In genomic region chr6:120463086-120463871, GRCm38 (mm10) we compare ENCODE assay signal across 8 mouse cellular contexts. TPM values are rescaled to one million over a fixed set of nuclear protein-coding genes. Genes with fewer than 3 reads are reported as not detected.
DNase-seq lines count a peak whose midpoint lies in the region; ATAC-seq lines count a peak whose summit lies in the region.

Gene Il17ra, plus strand, starts transcription at chr6:120463247.

- peaks cover 57% of the 10 kb centered on the region for H3K27me3 ChIP-seq in embryonic facial prominence, embryonic 10.5 days (replicated peaks; ENCODE audit: low read depth, poor library complexity, severe bottlenecking)
- H3K27me3 ChIP-seq in heart, embryonic 10.5 days (ENCODE audit: insufficient read depth, poor library complexity, severe bottlenecking), result peaks cover 58% of the 10 kb centered on the region
- H3K27me3 ChIP-seq in lung, embryonic 15.5 days, result peaks cover 31% of the 10 kb centered on the region

- H3K9me3 ChIP-seq in embryonic facial prominence, embryonic 10.5 days, result no peaks in the 10 kb centered on the region
- H3K9me3 ChIP-seq in heart, embryonic 10.5 days, result no peaks in the 10 kb centered on the region
- no peaks in the 10 kb centered on the region for H3K9me3 ChIP-seq in lung, embryonic 15.5 days

- peak within 1 kb of the TSS; percentile 56 for H3K9ac ChIP-seq in lung, embryonic 15.5 days

- H3K27ac ChIP-seq in embryonic facial prominence, embryonic 10.5 days (replicated peaks), result peak within 1 kb of the TSS; percentile 75
- H3K27ac ChIP-seq in heart, embryonic 10.5 days, result peak within 1 kb of the TSS; percentile 82
- peak within 1 kb of the TSS; percentile 24; the same call in 1 of the 2 replicates for H3K27ac ChIP-seq in lung, embryonic 15.5 days

- peak within 1 kb of the TSS; percentile 91 for H3K4me2 ChIP-seq in lung, embryonic 15.5 days

- H3K36me3 ChIP-seq in embryonic facial prominence, embryonic 10.5 days (replicated peaks), result no peaks in the 10 kb centered on the region
- H3K36me3 ChIP-seq in heart, embryonic 10.5 days, result no peaks in the 10 kb centered on the region
- H3K36me3 ChIP-seq in lung, embryonic 15.5 days, result no peaks in the 10 kb centered on the region

- ATAC-seq in lung, embryonic 15.5 days (ENCODE audit: borderline replicate concordance, extremely low read depth, low FRiP score, low TSS enrichment), result peak; percentile 90
- peak; percentile 49 for ATAC-seq in neutrophil, adult 5-6 weeks (ENCODE audit: extremely low read depth, insufficient number of reproducible peaks, low FRiP score, poor library complexity, severe bottlenecking)

- peaks cover 15% of the 10 kb centered on the region for H3K4me1 ChIP-seq in embryonic facial prominence, embryonic 10.5 days
- peaks cover 16% of the 10 kb centered on the region for H3K4me1 ChIP-seq in heart, embryonic 10.5 days
- H3K4me1 ChIP-seq in lung, embryonic 15.5 days, result peaks cover 19% of the 10 kb centered on the region

- under 1% methylated on average over 90 of the region's 90 CpGs for WGBS in embryonic facial prominence, embryonic 10.5 days
- under 1% methylated on average over 90 of the region's 90 CpGs for WGBS in heart, embryonic 10.5 days
- under 1% methylated on average over 88 of the region's 90 CpGs for WGBS in lung, embryonic 15.5 days

- peak within 1 kb of the TSS; percentile 70 for H3K4me3 ChIP-seq in embryonic facial prominence, embryonic 10.5 days
- H3K4me3 ChIP-seq in heart, embryonic 10.5 days, result peak within 1 kb of the TSS; percentile 76
- peak within 1 kb of the TSS; percentile 66 for H3K4me3 ChIP-seq in lung, embryonic 15.5 days

- DNase-seq in B cell, adult 2 months, result peak; percentile 94 to 96
- DNase-seq in T-cell, adult 2 months (ENCODE audit: low spot score), result peak; percentile 89
- DNase-seq in embryonic facial prominence, embryonic 10.5 days (ENCODE audit: low spot score), result peak; percentile 84
- DNase-seq in heart, embryonic 10.5 days (ENCODE audit: low spot score), result peak; percentile 89
- peak; percentile 90 for DNase-seq in kidney, adult 9 months
- DNase-seq in thymus, postnatal 10 days (ENCODE audit: low spot score in 2 of 2), result peak; percentile 87 to 93

RNA-seq across cellular contexts. Expression of gene Il17ra, which starts in this region (rescaled TPM):
- polyA plus RNA-seq in embryonic facial prominence, embryonic 10.5 days (2016; fragmentation: Nextera tagmentation; extraction: Ambion mirVana), result 3.1 and 3.7 TPM in 2 replicates
- 4.6 and 6.5 TPM in 2 replicates for polyA plus RNA-seq in heart, embryonic 10.5 days (2016; fragmentation: Nextera tagmentation; extraction: Ambion mirVana)
- polyA plus RNA-seq in lung, embryonic 15.5 days (2015; fragmentation: Nextera tagmentation; extraction: Ambion mirVana), result 6.4 and 7.2 TPM in 2 replicates
- 168 and 176 TPM in 2 replicates for total RNA-seq in neutrophil, adult 5-6 weeks (2017)

Comparison
In these comparisons a context has a peak if more than half of its experiments do, and no peak if none do; other contexts are left out.
1. Peak in every context shown above with its lines: DNase-seq, ATAC-seq, H3K4me3 ChIP-seq and H3K27ac ChIP-seq.
2. H3K27ac ChIP-seq: peak in every context shown above with its lines; median percentile 82 in heart, embryonic 10.5 days; 75 in embryonic facial prominence, embryonic 10.5 days; 24 in lung, embryonic 15.5 days.